Mouse (Mus musculus) limb, embryonic 10.5 days (tissue): ENCODE results near the gene Rcor2. TPM values are rescaled to one million over a fixed set of nuclear protein-coding genes. Genes with fewer than 3 reads are reported as not detected.
A peak's percentile ranks its signal among the peaks of the same experiment; 100 is the strongest.

Experiments
- DNase-seq: peaks from one replicate; pipeline ENCODE4 v3.0.0-alpha.2; 2017; ENCODE audit warnings: low spot score
- H3K27ac ChIP-seq: fragments of 300-500 bp; sonication (generic); 2 replicates; pipeline ENCODE4 v1.5.1; 2016; ENCODE audit warnings: mild to moderate bottlenecking
- H3K27me3 ChIP-seq: fragments of 300-500 bp; sonication (generic); 2 replicates; pipeline ENCODE4 v1.6.1; 2016; ENCODE audit warnings: low read depth, mild to moderate bottlenecking; ENCODE audit not compliant: poor library complexity, severe bottlenecking
- H3K36me3 ChIP-seq: fragments of 300-500 bp; sonication (generic); 2 replicates; pipeline ENCODE4 v1.6.1; 2016; ENCODE audit warnings: mild to moderate bottlenecking, moderate library complexity
- H3K4me1 ChIP-seq: fragments of 300-500 bp; sonication (generic); 2 replicates; pipeline ENCODE4 v1.6.1; 2016
- H3K4me3 ChIP-seq: fragments of 300-500 bp; sonication (generic); 2 replicates; pipeline ENCODE4 v1.5.1; 2016; ENCODE audit warnings: mild to moderate bottlenecking, moderate library complexity
- H3K9me3 ChIP-seq: fragments of 300-500 bp; sonication (generic); replicated peaks from 2 replicates; pipeline ENCODE4 v1.6.1; 2016; ENCODE audit warnings: mild to moderate bottlenecking
- WGBS: fragments of 180-500 bp; shearing (Covaris S2); methylation state at CpG from one replicate; pipeline ENCODE4 v1.1.7; 2016; 5-methylcytosine and 5-hydroxymethylcytosine counted together
- polyA plus RNA-seq: library from polyadenylated mRNA; unstranded; fragments of >200 nt; fragmentation: Nextera tagmentation; extraction: Ambion mirVana; gene quantifications from 2 replicates; pipeline ENCODE4 v1.2.1, GENCODE M21; 2016

Gene Rcor2
- polyA plus RNA-seq, 1 experiment from 2014 or later, result 54.9 TPM

GRCm38 (mm10) chr19:7304801-7305200, 37.7 kb downstream of the Rcor2 start:
- WGBS, result 88% methylated on average over 2 of the region's 2 CpGs
- Histone ChIP-seq H3K4me3 (no peak overlapping the region), H3K36me3 (peaks cover 14% of the 10 kb centered on the region), H3K4me1 (peaks cover 26% of the 10 kb centered on the region), H3K27me3 (no peaks in the 10 kb centered on the region), H3K27ac (no peak overlapping the region), H3K9me3 (no peaks in the 10 kb centered on the region)
- no peak for DNase-seq

DNA sequence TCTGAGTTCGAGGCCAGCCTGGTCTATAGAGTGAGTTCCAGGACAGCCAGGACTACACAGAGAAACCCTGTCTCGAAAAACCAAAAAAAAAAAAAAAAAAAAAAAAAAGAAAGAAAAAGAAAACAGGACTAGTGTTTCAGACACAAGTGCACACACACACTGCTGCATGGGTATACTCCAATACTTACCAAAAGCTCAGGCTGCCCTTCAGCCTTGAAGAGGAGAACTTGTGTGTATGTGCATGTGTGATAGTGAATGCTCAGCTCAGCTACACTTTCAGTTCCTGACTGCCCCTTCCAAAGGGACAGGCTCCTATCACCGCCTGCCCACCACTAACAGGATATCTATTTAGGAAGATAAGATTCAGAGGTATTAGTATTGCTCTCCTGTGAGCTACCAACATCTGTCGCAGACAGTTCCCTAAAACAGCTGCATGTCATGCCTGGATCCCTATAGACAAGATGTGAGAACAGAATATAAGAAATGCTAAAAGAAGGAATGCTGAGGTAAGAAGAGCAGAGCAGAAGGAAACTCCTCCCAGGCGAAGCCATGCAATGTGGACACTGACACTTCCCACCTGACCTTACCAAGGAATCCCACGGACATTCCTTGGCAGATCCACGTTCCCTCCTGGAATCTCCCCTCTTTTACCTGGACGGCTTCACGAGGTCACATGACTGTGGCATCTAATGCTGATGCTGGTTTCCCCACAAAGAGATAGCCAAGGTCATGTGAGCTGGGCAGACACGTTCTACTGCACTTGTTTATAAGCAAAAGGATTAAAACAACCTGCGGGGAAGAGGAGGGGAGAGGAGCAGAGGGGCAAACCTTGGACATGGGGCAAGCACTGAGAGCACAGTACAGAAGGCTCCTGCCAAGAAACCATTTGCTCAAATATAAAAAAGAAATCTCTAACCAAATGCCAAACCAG, 38.5 kb downstream of the Rcor2 start:
- no peak overlapping the region for H3K27ac ChIP-seq
- H3K27me3 ChIP-seq, result no peaks in the 10 kb centered on the region
- peaks cover 9% of the 10 kb centered on the region; the same call in 1 of the 2 replicates for H3K36me3 ChIP-seq
- DNase-seq, result no peak
- H3K4me3 ChIP-seq, result no peak overlapping the region
- H3K4me1 ChIP-seq, result peaks cover 35% of the 10 kb centered on the region
- 86% methylated on average over 11 of the region's 11 CpGs for WGBS
- H3K9me3 ChIP-seq, result no peaks in the 10 kb centered on the region

- WGBS, result 80% methylated on average over 3 of the region's 3 CpGs
- Histone ChIP-seq H3K27ac (no peak overlapping the region), H3K9me3 (no peaks in the 10 kb centered on the region), H3K4me1 (peaks cover 45% of the 10 kb centered on the region), H3K36me3 (peaks cover 6% of the 10 kb centered on the region; the same call in 1 of the 2 replicates), H3K27me3 (no peaks in the 10 kb centered on the region), H3K4me3 (no peak overlapping the region)
- DNase-seq, result no peak
Measured at GRCm38 (mm10) chr19:7306968-7307367, 39.8 kb downstream of the Rcor2 start.

GRCm38 (mm10) chr19:7307995-7308770, 41.1 kb downstream of the Rcor2 start:
- DNase-seq, result no peak
- Histone ChIP-seq H3K27ac (0 out of 2 replicates have a peak overlapping the region, but pooled peaks have one; percentile 15), H3K9me3 (no peaks in the 10 kb centered on the region), H3K4me1 (peaks cover 45% of the 10 kb centered on the region), H3K36me3 (peaks cover 6% of the 10 kb centered on the region; the same call in 1 of the 2 replicates), H3K27me3 (no peaks in the 10 kb centered on the region), H3K4me3 (no peak overlapping the region)
- 69% methylated on average over 8 of the region's 8 CpGs for WGBS

- Histone ChIP-seq H3K4me1 (peaks cover 45% of the 10 kb centered on the region), H3K9me3 (no peaks in the 10 kb centered on the region), H3K36me3 (peaks cover 6% of the 10 kb centered on the region; the same call in 1 of the 2 replicates), H3K27me3 (no peaks in the 10 kb centered on the region), H3K27ac (0 out of 2 replicates have a peak overlapping the region, but pooled peaks have one; percentile 76), H3K4me3 (no peak overlapping the region)
- DNase-seq, result no peak
- 70% methylated on average over 2 of the region's 2 CpGs for WGBS
Measured at GRCm38 (mm10) chr19:7309738-7310330, 42.7 kb downstream of the Rcor2 start.

DNA sequence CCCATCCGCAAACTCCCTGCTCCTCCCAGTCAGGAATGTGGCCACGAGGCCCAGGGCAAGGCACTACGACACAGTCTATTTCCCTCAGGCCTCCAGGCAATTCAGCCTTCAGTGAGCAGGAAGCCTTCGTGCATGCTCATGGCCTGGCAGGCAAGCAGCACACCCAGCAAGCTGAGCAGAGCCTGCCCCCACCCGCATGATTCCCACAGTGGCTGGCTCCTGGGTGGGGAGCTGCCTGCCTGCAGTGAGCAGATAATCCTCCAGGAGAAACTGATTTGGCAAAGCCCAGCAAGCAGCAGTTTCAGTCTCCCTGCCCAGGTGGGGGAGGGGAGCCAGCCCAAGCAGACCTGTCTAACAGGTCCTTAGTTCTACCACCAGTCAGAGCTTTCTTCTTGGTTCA, 43.6 kb downstream of the Rcor2 start:
- Histone ChIP-seq H3K9me3 (no peaks in the 10 kb centered on the region), H3K27me3 (no peaks in the 10 kb centered on the region), H3K36me3 (peaks cover 3% of the 10 kb centered on the region; the same call in 1 of the 2 replicates), H3K27ac (peak overlapping the region; percentile 76), H3K4me3 (0 out of 2 replicates have a peak overlapping the region, but pooled peaks have one; percentile 7), H3K4me1 (peaks cover 45% of the 10 kb centered on the region)
- WGBS, result 17% methylated on average over 5 of the region's 5 CpGs
- peak; percentile 51 for DNase-seq

- 42% methylated on average over 10 of the region's 10 CpGs for WGBS
- no peaks in the 10 kb centered on the region for H3K9me3 ChIP-seq
- H3K4me3 ChIP-seq, result no peak overlapping the region
- no peaks in the 10 kb centered on the region for H3K36me3 ChIP-seq
- no peaks in the 10 kb centered on the region for H3K27me3 ChIP-seq
- H3K27ac ChIP-seq, result peak overlapping the region; percentile 76
- H3K4me1 ChIP-seq, result peaks cover 45% of the 10 kb centered on the region
- DNase-seq, result no peak
Measured at GRCm38 (mm10) chr19:7311306-7311705, 44.2 kb downstream of the Rcor2 start.

DNA sequence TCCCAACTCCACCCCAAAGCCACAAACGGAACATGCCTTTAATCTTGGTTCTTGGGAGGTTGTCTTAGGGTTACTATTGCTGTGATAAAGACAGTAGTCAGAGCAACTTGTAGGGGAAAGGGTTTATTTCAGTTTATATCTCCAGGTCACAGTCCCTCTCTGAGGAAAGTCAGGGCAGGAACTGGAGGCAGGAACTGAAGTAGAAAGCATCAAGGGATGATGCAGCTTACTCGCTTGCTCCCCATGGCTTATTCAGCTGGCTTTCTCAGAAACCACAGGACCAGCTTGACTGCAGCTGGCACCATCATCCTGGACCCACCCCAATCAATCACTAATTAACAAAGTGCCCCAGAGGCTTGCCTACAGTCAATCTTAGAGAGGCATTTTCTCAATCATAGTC, 46.5 kb downstream of the Rcor2 start:
- 91% methylated on average over 2 of the region's 2 CpGs for WGBS

DNA sequence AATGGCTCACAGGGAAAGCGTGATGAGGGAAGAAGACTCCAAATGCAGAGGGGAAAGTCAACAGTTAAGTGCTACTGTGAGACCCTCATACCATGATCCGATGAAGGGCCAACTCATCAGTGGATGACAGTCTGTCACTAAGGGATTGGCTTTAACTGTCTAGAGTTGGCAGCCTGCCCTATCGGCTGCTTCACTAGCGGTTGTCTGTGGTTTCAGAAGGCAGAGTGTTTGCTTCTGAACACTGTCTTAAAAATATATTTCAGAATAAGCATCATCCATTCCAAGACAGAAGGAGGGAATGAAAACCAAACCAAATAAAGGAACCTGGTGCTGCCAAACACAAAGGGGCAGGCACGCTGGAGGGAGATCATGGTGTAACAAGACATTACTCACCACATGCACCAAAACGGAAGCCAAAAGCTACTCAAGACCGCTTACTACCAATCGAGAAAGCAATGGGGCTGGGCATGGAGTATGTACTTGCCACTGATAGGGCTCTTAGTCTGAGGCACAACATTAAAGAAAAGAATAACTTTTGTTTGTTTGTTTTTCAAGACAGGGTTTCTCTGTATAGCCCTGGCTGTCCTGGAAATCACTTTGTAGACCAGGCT, 48.0 kb downstream of the Rcor2 start:
- Histone ChIP-seq H3K4me3 (no peak overlapping the region), H3K27me3 (no peaks in the 10 kb centered on the region), H3K36me3 (0 out of 2 replicates have a peak, but pooled peaks cover 2% of the 10 kb centered on the region), H3K9me3 (no peaks in the 10 kb centered on the region), H3K27ac (no peak overlapping the region), H3K4me1 (peaks cover 16% of the 10 kb centered on the region)
- 92% methylated on average over 8 of the region's 8 CpGs for WGBS
- no peak for DNase-seq

More for the DNA sequence above, 46.5 kb downstream of the Rcor2 start:
- H3K27me3 ChIP-seq, result no peaks in the 10 kb centered on the region
- no peak for DNase-seq
- H3K4me1 ChIP-seq, result peaks cover 27% of the 10 kb centered on the region
- no peak overlapping the region for H3K4me3 ChIP-seq
- no peak overlapping the region for H3K27ac ChIP-seq
- H3K9me3 ChIP-seq, result no peaks in the 10 kb centered on the region
- H3K36me3 ChIP-seq, result no peaks in the 10 kb centered on the region

- H3K36me3 ChIP-seq, result 0 out of 2 replicates have a peak, but pooled peaks cover 2% of the 10 kb centered on the region
- no peak overlapping the region for H3K4me3 ChIP-seq
- no peaks in the 10 kb centered on the region for H3K9me3 ChIP-seq
- H3K27me3 ChIP-seq, result no peaks in the 10 kb centered on the region
- H3K4me1 ChIP-seq, result peaks cover 11% of the 10 kb centered on the region
- DNase-seq, result no peak
- 93% methylated on average over 4 of the region's 4 CpGs for WGBS
- no peak overlapping the region for H3K27ac ChIP-seq
Measured at GRCm38 (mm10) chr19:7315587-7315984, 48.5 kb downstream of the Rcor2 start.

DNA sequence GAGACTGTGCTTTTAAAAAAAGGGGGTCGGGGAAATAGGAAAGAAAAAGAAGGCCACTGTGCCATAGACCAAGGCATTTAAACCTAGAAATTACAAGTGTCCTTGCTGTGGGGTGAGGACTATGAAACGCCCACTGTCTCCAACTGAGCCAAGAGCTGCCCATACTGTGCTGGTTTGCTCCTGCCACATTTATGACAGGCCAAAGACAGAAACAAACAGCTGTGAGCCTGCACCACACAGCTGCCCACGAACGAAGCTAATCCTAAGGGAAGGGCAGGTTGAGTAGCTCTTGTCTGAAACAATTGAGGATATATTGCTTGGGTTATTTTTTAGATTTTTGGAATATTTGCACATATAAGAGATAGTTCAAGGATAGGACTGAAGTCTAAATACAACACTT, 49.7 kb downstream of the Rcor2 start:
- 86% methylated on average over 4 of the region's 4 CpGs for WGBS
- Histone ChIP-seq H3K4me1 (no peaks in the 10 kb centered on the region), H3K9me3 (no peaks in the 10 kb centered on the region)

GRCm38 (mm10) chr19:7317716-7318115, 50.6 kb downstream of the Rcor2 start:
- WGBS, result 88% methylated on average over 4 of the region's 4 CpGs
- Histone ChIP-seq H3K4me3 (no peak overlapping the region), H3K9me3 (no peaks in the 10 kb centered on the region), H3K4me1 (no peaks in the 10 kb centered on the region), H3K27ac (no peak overlapping the region), H3K36me3 (0 out of 2 replicates have a peak, but pooled peaks cover 2% of the 10 kb centered on the region), H3K27me3 (no peaks in the 10 kb centered on the region)
- DNase-seq, result no peak

More for the DNA sequence above, 49.7 kb downstream of the Rcor2 start:
- no peaks in the 10 kb centered on the region for H3K27me3 ChIP-seq
- H3K36me3 ChIP-seq, result 0 out of 2 replicates have a peak, but pooled peaks cover 2% of the 10 kb centered on the region
- no peak overlapping the region for H3K27ac ChIP-seq
- DNase-seq, result no peak
- H3K4me3 ChIP-seq, result no peak overlapping the region
